Mouse (Mus musculus): ENCODE measurements around the gene Otub1. TPM values are rescaled to one million over a fixed set of nuclear protein-coding genes. Genes with fewer than 3 reads are reported as not detected.

The Otub1 gene
- polyA plus RNA-seq, 1 experiment from 2014 or later = 252 TPM

DNA sequence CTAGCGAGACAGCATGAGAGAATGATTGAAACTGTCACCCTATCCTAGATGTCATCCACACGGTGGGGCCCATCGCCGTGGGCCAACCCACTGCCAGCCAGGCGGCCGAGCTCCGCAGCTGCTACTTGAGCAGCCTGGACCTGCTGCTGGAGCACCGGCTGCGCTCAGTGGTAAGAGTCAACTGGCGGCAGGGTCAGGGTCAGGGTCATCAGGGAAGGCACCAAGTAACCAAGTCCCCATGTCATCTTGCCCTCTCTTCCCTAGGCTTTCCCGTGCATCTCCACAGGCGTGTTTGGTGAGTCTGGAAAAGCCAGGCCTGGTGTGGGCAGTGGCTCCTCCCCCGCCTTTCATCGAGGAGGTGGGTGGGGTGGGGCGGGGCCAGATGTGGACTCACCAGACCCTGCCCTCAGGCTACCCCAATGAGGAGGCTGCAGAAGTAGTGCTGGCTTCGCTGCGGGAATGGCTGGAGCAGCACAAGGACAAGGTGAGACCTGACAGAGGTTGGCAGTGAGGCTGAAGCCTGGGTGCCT is 9.3 kb downstream of the Otub1 start:
- peak; percentile 52 for ATAC-seq (ENCODE audit: low FRiP score)
- no peak overlapping the region for H3K27ac ChIP-seq (ENCODE audit: low read depth, low read length)
- 13% methylated on average over 17 of the region's 17 CpGs for WGBS
- H3K9me3 ChIP-seq (ENCODE audit: control insufficient read depth, low read length) = no peaks in the 10 kb centered on the region
- peaks cover 17% of the 10 kb centered on the region for H3K36me3 ChIP-seq (ENCODE audit: control insufficient read depth, insufficient read depth, low read length)
- H3K4me2 ChIP-seq = no peak overlapping the region
- peaks cover 19% of the 10 kb centered on the region for H3K4me1 ChIP-seq (ENCODE audit: control insufficient read depth, insufficient read depth, low read length)
- no peaks in the 10 kb centered on the region for H3K27me3 ChIP-seq (ENCODE audit: control insufficient read depth, insufficient read depth, low read length)
- DNase-seq (ENCODE audit: low spot score, missing footprints) = peak; percentile 89
- H3K4me3 ChIP-seq (ENCODE audit: low read depth, low read length) = no peak overlapping the region
- no peak overlapping the region for H3K9ac ChIP-seq (ENCODE audit: low read length)

DNA sequence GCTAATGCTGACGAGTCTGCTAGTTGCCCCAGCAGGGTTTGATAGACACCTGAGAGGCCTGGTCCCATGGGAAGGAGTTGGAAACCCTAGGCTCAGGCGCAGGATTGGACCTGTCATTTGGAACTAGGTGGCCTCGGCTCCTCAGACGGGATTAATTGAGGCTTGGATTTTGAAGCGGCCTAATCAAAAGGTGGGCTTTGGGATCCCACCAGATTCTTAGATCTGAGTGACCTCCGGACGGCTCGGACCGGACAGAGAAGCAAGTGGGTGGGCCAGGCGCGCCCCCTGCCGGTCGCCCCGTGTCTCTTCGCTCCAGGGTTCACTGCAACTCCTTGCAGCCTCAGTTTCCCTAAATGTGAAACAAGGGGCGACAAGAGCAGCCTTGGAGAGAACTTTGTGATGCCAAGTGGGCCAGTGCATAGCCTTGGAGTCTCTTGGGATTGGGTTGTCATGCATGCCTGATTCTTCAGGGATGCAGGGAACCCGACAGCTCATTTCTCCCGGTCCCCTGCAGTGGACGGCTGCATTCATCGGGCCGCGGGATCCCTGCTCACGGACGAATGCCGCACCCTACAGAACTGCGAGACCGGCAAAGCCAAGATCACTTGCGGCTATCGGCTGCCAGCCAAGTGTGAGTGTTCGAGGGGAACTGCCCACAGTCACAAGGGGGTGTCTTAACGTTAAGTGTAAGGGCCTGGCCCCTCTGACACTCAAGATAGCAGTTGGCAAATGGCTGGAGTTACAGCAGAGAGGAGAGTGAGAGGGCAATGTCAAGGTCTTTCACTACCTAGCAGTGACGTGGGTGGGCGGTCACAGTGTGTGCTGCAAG is 10.0 kb downstream of the Otub1 start:
- DNase-seq (ENCODE audit: low spot score, missing footprints) (peak; percentile 98), ATAC-seq (ENCODE audit: low FRiP score) (peak; percentile 51)
- Histone ChIP-seq H3K4me2 (no peak overlapping the region), H3K4me1 (ENCODE audit: control insufficient read depth, insufficient read depth, low read length) (peaks cover 19% of the 10 kb centered on the region), H3K9me3 (ENCODE audit: control insufficient read depth, low read length) (no peaks in the 10 kb centered on the region), H3K4me3 (ENCODE audit: low read depth, low read length) (no peak overlapping the region), H3K9ac (ENCODE audit: low read length) (no peak overlapping the region), H3K27ac (ENCODE audit: low read depth, low read length) (no peak overlapping the region), H3K36me3 (ENCODE audit: control insufficient read depth, insufficient read depth, low read length) (peaks cover 17% of the 10 kb centered on the region), H3K27me3 (ENCODE audit: control insufficient read depth, insufficient read depth, low read length) (no peaks in the 10 kb centered on the region)
- WGBS = 16% methylated on average over 33 of the region's 33 CpGs

DNA sequence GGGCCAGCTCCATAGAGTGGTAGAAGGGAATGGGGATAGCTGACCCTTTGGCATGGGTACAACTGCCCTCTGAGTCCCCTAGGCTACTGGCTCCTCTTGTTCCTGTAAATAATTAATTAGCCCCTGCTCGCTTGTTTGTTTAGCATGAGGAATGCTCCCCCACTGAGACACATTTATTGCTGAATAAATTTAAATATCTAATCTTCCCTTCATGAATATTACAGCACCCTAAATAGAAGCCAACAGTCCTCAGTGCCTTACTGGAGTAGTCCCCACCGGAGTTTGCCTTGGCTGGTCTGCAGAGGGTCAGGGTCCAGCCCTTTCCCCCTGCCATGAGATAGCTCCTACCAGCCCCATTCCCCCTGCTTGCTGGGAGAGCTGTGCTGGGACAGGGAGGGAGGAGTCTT is 13.6 kb downstream of the Otub1 start:
- peaks cover 28% of the 10 kb centered on the region for H3K4me1 ChIP-seq (ENCODE audit: control insufficient read depth, insufficient read depth, low read length)
- ATAC-seq (ENCODE audit: low FRiP score) (no peak), DNase-seq (ENCODE audit: low spot score, missing footprints) (no peak)
- H3K9ac ChIP-seq (ENCODE audit: low read length) = no peak overlapping the region
- H3K36me3 ChIP-seq (ENCODE audit: control insufficient read depth, insufficient read depth, low read length) = no peaks in the 10 kb centered on the region
- no peak overlapping the region for H3K4me2 ChIP-seq
- no peaks in the 10 kb centered on the region for H3K9me3 ChIP-seq (ENCODE audit: control insufficient read depth, low read length)
- no peaks in the 10 kb centered on the region; the same call in 1 of the 2 replicates for H3K27me3 ChIP-seq (ENCODE audit: control insufficient read depth, insufficient read depth, low read length)
- H3K4me3 ChIP-seq (ENCODE audit: low read depth, low read length) = no peak overlapping the region
- no peak overlapping the region for H3K27ac ChIP-seq (ENCODE audit: low read depth, low read length)
- WGBS = 63% methylated on average over 2 of the region's 2 CpGs

DNA sequence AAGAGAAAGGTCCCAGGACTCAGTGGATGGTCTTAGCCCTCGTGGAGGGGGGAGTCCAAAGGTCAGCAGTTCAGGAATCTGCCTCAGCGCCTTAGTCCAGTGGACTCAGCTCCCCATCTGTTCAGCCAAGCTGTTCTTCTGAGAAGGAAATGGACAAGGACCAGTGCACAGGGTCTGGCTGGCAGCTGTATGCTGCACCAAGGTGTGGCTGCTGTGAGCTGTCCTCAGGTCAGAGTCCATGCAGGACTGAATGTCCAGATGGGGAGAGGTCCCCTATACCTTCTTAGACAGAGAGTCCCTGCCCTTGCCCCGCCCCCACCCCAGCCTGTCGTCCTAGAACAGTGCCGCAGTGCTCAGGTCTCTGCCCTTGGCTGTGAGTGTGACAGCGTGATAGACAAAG is 14.5 kb downstream of the Otub1 start:
- 48% methylated on average over 6 of the region's 6 CpGs for WGBS
- Histone ChIP-seq H3K27me3 (ENCODE audit: control insufficient read depth, insufficient read depth, low read length) (peaks cover under 1% of the 10 kb centered on the region), H3K4me1 (ENCODE audit: control insufficient read depth, insufficient read depth, low read length) (peaks cover 20% of the 10 kb centered on the region)

DNA sequence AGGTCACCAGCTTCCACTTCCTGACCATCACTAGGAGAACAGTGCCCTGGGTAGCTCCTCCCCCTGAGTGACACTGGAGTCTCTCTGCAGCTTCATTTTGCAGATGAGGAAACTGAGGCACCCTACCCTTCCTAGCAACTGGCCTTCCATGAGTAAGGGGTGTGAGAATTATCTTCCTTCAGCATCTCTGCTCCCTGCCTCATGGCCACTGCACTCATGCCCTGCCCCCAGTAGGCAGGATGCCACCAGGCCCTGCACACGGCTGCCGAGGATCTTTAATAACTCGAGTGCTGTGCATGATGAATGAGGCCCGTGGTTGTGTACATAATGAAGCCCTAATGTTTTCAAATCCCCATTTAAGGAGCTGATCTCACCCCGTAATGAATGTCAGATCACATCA is 15.1 kb downstream of the Otub1 start:
- Histone ChIP-seq H3K27ac (ENCODE audit: low read depth, low read length) (no peak overlapping the region), H3K4me1 (ENCODE audit: control insufficient read depth, insufficient read depth, low read length) (peaks cover 20% of the 10 kb centered on the region), H3K4me2 (no peak overlapping the region), H3K9ac (ENCODE audit: low read length) (no peak overlapping the region), H3K9me3 (ENCODE audit: control insufficient read depth, low read length) (no peaks in the 10 kb centered on the region), H3K27me3 (ENCODE audit: control insufficient read depth, insufficient read depth, low read length) (peaks cover 4% of the 10 kb centered on the region), H3K36me3 (ENCODE audit: control insufficient read depth, insufficient read depth, low read length) (no peaks in the 10 kb centered on the region), H3K4me3 (ENCODE audit: low read depth, low read length) (no peak overlapping the region)
- 77% methylated on average over 5 of the region's 5 CpGs for WGBS
- no peak for ATAC-seq (ENCODE audit: low FRiP score)
- no peak for DNase-seq (ENCODE audit: low spot score, missing footprints)

More for the DNA sequence above, 14.5 kb downstream of the Otub1 start:
- Histone ChIP-seq H3K9me3 (ENCODE audit: control insufficient read depth, low read length) (no peaks in the 10 kb centered on the region), H3K36me3 (ENCODE audit: control insufficient read depth, insufficient read depth, low read length) (no peaks in the 10 kb centered on the region), H3K4me3 (ENCODE audit: low read depth, low read length) (no peak overlapping the region), H3K9ac (ENCODE audit: low read length) (no peak overlapping the region), H3K4me2 (no peak overlapping the region), H3K27ac (ENCODE audit: low read depth, low read length) (no peak overlapping the region)
- peak; percentile 84 for DNase-seq (ENCODE audit: low spot score, missing footprints)
- ATAC-seq (ENCODE audit: low FRiP score) = no peak

DNA sequence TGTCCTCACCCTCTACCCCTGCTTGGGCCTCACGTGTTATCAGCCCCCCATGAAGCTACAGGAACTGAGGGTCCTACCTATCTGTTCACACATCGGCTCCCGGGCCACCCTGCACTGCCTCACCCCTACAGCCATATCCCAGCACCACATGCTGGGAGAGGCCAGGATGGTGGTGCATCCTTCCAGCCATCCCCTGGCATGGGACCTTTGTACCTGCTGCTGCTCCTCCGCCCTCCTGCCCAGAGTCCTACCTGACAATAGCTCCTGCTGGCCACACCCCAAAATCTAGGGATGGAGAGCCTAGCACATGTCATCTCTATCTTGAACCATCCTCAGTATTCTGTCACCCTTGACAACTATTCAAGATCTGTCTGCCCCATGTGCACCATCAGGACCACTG is 17.1 kb downstream of the Otub1 start:
- peaks cover 27% of the 10 kb centered on the region for H3K4me1 ChIP-seq (ENCODE audit: control insufficient read depth, insufficient read depth, low read length)

DNA sequence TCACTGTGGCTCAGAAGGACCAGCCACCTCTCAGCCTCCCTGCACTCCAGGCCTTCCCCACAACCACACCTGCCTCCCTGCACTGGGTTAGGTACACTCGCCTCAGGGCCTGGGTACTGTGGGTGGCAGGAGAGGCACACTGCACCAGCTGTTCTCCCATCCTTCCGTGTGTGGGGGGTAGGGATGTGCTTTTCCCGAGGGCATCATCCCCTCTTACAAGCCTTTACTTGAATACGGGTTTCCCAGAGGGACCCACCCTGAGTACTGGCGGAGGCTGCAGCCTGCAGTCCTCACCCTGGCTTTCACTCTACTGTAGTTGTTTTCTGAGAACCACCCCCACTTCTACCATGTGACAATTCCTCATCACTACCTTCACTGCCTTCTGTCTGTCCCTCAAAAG is 19.0 kb downstream of the Otub1 start:
- no peaks in the 10 kb centered on the region for H3K36me3 ChIP-seq (ENCODE audit: control insufficient read depth, insufficient read depth, low read length)
- peaks cover 30% of the 10 kb centered on the region for H3K4me1 ChIP-seq (ENCODE audit: control insufficient read depth, insufficient read depth, low read length)
- WGBS = 62% methylated on average over 5 of the region's 5 CpGs
- no peak overlapping the region for H3K27ac ChIP-seq (ENCODE audit: low read depth, low read length)
- H3K9me3 ChIP-seq (ENCODE audit: control insufficient read depth, low read length) = no peaks in the 10 kb centered on the region
- peaks cover 11% of the 10 kb centered on the region for H3K27me3 ChIP-seq (ENCODE audit: control insufficient read depth, insufficient read depth, low read length)
- ATAC-seq (ENCODE audit: low FRiP score) = no peak
- no peak overlapping the region; the same call in 1 of the 2 replicates for H3K9ac ChIP-seq (ENCODE audit: low read length)
- H3K4me3 ChIP-seq (ENCODE audit: low read depth, low read length) = no peak overlapping the region
- peak; percentile 89 for DNase-seq (ENCODE audit: low spot score, missing footprints)
- H3K4me2 ChIP-seq = no peak overlapping the region

More for the DNA sequence above, 17.1 kb downstream of the Otub1 start:
- Histone ChIP-seq H3K36me3 (ENCODE audit: control insufficient read depth, insufficient read depth, low read length) (no peaks in the 10 kb centered on the region), H3K4me3 (ENCODE audit: low read depth, low read length) (no peak overlapping the region), H3K27me3 (ENCODE audit: control insufficient read depth, insufficient read depth, low read length) (peaks cover 4% of the 10 kb centered on the region), H3K9ac (ENCODE audit: low read length) (no peak overlapping the region), H3K9me3 (ENCODE audit: control insufficient read depth, low read length) (no peaks in the 10 kb centered on the region), H3K4me2 (no peak overlapping the region), H3K27ac (ENCODE audit: low read depth, low read length) (no peak overlapping the region)
- 75% methylated on average over 4 of the region's 4 CpGs for WGBS
- DNase-seq (ENCODE audit: low spot score, missing footprints) (peak; percentile 76), ATAC-seq (ENCODE audit: low FRiP score) (no peak)

DNA sequence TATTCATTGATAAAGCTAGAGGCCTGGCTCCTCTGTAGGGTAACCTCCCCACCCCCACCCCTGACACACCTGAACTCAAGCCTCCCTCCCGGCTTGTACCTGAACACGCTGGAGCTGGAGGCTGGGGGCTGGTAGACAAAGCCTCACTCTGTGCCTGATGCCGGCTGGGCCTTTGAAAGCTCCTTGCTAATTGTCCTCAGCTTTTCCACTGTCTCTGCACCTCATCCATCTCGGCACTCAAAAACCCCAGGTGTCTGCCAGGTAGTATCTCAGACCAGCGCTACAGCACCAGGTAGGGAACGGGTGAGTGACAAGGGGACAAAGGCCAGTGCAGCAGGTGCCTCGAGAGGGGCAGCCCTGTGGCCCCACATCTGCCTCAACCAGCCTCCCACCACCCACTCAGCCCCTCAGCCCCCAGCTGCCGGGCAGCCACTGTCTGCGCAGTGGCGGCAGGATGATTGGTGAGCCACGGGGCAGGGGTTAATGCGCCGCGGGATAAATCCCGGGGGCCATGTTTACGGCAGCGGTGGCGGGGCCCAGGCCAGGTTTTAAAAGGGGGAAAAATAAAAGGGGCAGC is 20.3 kb downstream of the Otub1 start:
- H3K9ac ChIP-seq (ENCODE audit: low read length) = peak overlapping the region; percentile 39; the same call in 1 of the 2 replicates
- DNase-seq (ENCODE audit: low spot score, missing footprints) = peak; percentile 91

DNA sequence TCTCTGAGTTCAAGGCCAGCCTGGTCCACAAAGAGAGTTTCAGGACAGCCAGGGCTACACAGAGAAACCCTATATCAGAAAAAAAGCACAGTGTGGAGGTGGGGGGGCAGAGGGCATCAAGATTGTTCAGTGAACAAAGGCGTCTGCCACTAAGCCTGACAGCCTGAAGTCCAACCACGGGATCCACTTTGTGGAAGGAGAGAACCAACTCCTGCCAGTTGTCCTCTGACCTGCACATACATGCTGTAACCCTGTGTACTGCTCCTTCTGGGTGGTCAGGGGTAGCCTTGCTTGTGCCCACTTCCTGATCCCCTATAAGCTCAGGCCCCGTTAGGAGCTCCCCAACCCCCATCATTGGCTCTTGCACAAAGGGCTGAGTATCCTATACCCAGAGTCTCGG is 21.1 kb downstream of the Otub1 start:
- Histone ChIP-seq H3K9ac (ENCODE audit: low read length) (peak overlapping the region; percentile 12; the same call in 1 of the 2 replicates), H3K4me2 (no peak overlapping the region), H3K4me3 (ENCODE audit: low read depth, low read length) (no peak overlapping the region), H3K27me3 (ENCODE audit: control insufficient read depth, insufficient read depth, low read length) (peaks cover 16% of the 10 kb centered on the region; the same call in 1 of the 2 replicates), H3K4me1 (ENCODE audit: control insufficient read depth, insufficient read depth, low read length) (peaks cover 30% of the 10 kb centered on the region), H3K36me3 (ENCODE audit: control insufficient read depth, insufficient read depth, low read length) (no peaks in the 10 kb centered on the region), H3K27ac (ENCODE audit: low read depth, low read length) (no peak overlapping the region), H3K9me3 (ENCODE audit: control insufficient read depth, low read length) (no peaks in the 10 kb centered on the region)
- DNase-seq (ENCODE audit: low spot score, missing footprints) (peak; percentile 86), ATAC-seq (ENCODE audit: low FRiP score) (no peak)
- WGBS = 35% methylated on average over 4 of the region's 4 CpGs

More for the DNA sequence above, 20.3 kb downstream of the Otub1 start:
- no peaks in the 10 kb centered on the region for H3K36me3 ChIP-seq (ENCODE audit: control insufficient read depth, insufficient read depth, low read length)
- 0 out of 2 replicates have a peak, but pooled peaks have one; percentile 13 for ATAC-seq (ENCODE audit: low FRiP score)
- H3K4me3 ChIP-seq (ENCODE audit: low read depth, low read length) = no peak overlapping the region
- peaks cover 30% of the 10 kb centered on the region for H3K4me1 ChIP-seq (ENCODE audit: control insufficient read depth, insufficient read depth, low read length)
- H3K27me3 ChIP-seq (ENCODE audit: control insufficient read depth, insufficient read depth, low read length) = peaks cover 16% of the 10 kb centered on the region
- H3K4me2 ChIP-seq = peak overlapping the region; percentile 25; the same call in 1 of the 2 replicates
- no peak overlapping the region for H3K27ac ChIP-seq (ENCODE audit: low read depth, low read length)
- 6% methylated on average over 18 of the region's 18 CpGs for WGBS
- H3K9me3 ChIP-seq (ENCODE audit: control insufficient read depth, low read length) = no peaks in the 10 kb centered on the region

All from midbrain, embryonic 11.5 days (tissue).